Mouse (Mus musculus) cerebellum, adult 11 months (tissue): ENCODE measurements around the gene Vav2.
A peak's percentile ranks its signal among the peaks of the same experiment; 100 is the strongest.

Experiments
- DNase-seq: peaks from one replicate; pipeline ENCODE4 v3.0.0; 2022

Gene Vav2

GRCm38 (mm10) chr2:27246712-27247486 is 179.9 kb downstream of the Vav2 start:
- DNase-seq, result no peak

DNA sequence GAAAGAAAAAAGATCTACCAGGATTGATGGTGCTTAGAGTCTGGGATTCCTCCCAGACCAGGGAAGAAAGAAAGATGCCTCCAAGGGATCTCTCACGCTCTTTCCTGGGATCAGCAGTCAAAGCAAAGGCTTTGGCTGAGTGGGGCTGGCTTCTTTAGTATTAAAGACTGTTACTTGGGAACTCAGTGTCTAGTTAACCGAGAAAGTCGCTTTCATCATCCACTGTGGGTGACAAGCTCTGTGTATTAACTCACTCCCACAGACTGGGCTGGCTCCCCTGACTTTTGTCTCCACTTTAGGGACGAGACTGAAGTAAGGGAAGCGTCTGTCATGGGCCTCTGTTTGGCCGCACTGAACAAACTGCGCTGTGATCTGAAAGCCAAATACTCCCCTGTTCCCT is 180.9 kb downstream of the Vav2 start:
- no peak for DNase-seq

GRCm38 (mm10) chr2:27237342-27237741 is 189.5 kb downstream of the Vav2 start:
- DNase-seq, result peak; percentile 58

- peak; percentile 56 for DNase-seq
Observed at GRCm38 (mm10) chr2:27235729-27236128, 191.1 kb downstream of the Vav2 start.

- DNase-seq, result no peak
Observed at GRCm38 (mm10) chr2:27232376-27232775, 194.5 kb downstream of the Vav2 start.

- peak; percentile 30 for DNase-seq
Observed at GRCm38 (mm10) chr2:27229481-27230105, 197.2 kb downstream of the Vav2 start.

DNA sequence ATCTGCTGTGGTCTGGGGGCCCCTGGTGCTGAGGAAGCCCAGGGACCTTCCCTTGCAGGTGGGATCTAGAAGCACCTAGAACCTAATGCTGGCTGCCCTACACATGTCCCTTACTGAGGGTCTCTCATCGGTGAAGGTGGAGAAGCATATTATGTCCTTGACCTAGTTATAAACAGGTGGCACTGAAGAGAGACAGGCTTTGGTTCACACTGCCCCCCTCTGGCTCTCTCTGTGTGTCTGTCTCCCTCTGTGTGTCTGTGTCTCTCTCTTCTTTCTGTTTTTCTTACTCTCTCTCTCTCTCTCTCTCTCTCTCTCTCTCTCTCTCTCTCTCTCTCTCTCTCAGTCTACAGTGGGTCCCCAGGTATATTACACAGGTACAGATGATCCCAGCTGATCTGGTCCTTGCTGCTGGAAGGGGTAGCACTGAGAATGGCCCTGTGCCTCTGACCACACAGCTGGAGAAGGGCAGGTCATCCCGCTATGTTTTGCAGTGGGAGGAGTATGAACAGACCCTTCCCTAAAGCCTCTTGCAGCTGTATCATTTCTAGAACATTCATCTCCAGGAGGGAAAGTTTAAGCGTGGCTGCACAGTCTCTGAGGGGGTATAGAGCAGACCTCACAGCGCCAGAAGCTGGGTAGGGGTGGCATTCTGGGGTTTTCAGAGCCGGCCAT is 197.9 kb downstream of the Vav2 start:
- no peak for DNase-seq

DNA sequence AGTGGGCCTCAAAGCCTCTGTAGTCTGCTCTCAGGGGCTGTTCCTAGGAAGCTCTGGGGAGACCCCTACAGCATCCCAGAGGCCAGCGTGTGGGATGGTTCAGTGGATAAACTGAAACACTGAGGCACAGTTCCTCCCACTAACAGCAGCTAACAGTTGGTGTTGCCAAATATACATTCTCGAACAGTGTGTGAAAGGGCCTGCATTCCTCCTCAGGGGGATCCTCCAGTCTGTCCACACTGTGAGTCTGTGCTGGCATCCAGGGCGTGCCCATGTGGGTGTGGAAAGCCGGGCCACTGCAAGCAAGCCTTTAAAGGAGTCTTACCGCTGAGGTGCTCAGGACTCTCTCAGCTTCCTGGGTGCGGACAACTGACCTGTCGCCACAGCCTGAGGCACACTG is 200.3 kb downstream of the Vav2 start:
- no peak for DNase-seq

GRCm38 (mm10) chr2:27223012-27223421 is 203.8 kb downstream of the Vav2 start:
- DNase-seq, result peak; percentile 44

GRCm38 (mm10) chr2:27218569-27218968 is 208.3 kb downstream of the Vav2 start:
- DNase-seq, result no peak

DNA sequence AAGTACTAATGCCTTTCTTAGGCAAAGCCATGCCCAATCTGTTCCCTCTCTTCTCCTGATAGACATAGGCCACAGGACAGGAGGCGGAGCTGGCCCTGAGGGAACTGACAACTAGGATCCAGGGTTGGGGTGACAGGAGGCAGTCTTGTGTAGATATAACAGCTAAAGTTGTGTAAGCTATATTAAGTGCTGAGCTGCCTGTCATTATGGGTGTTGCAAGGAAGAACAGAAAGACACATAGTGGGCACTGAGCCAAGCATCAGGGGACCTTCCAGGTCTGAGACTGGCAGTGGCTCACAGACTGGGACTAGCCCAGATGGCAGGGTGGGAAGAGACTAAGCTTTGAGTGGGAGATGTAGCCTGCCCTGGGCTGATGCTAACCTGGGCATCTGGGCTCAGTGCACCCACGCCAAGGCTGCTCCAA is 208.7 kb downstream of the Vav2 start:
- DNase-seq, result no peak

DNA sequence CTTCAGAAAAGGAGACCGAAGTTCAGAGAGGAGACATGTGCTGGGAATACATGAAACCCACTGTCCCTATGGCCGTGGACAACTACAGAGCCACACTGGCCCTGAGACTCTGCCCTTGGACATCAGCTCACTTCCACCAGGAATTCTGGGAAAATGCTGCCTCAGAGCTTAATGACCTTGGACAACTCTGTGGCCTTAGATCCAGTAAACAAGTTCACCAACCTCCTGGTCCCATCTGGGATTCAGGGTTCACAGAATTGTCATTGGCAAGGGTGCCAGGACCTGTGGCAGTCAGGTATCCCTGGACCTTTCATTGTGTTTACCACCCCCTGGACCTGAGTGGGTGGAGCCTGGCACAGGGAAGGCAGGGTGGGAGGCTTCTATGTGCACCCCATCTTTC is 211.3 kb downstream of the Vav2 start:
- DNase-seq, result no peak
